ENCODE assay signal across 17 mouse cellular contexts in genomic region chr17:35843514-35843913, GRCm38 (mm10). TPM values are rescaled to one million over a fixed set of nuclear protein-coding genes. Genes with fewer than 3 reads are reported as not detected.
DNase-seq lines count a peak whose midpoint lies in the region; ATAC-seq and TF ChIP-seq lines count a peak whose summit lies in the region.
"Had no signal": no experiment of that assay in that cellular context is flagged by ENCODE, and none has a peak within 500 bp of the region (broad histone marks: within the 10 kb centered on the region; RNA-seq: fewer than 3 reads in every experiment).

No protein-coding gene starts in this region.

- WGBS in forebrain, embryonic 10.5 days, result 99% methylated on average over 3 of the region's 3 CpGs
- WGBS in forebrain, embryonic 12.5 days, result 96% methylated on average over 3 of the region's 3 CpGs
- 87% methylated on average over 3 of the region's 3 CpGs for WGBS in midbrain, embryonic 11.5 days
- 93% methylated on average over 3 of the region's 3 CpGs for WGBS in midbrain, embryonic 16.5 days

- DNase-seq in forebrain, embryonic 10.5 days (ENCODE audit: extremely low spot score, low spot score), result no peak
- DNase-seq in layer of hippocampus, adult 2 months (ENCODE audit: low spot score in 2 of 2), result no peak
- no peak for DNase-seq in layer of hippocampus, postnatal 14 days (ENCODE audit: low spot score in 2 of 2)
- DNase-seq in midbrain, embryonic 11.5 days (ENCODE audit: low spot score, missing footprints), result peak; percentile 73
- DNase-seq in splenic B cell, adult 2 months (ENCODE audit: low read depth, low spot score), result peak; percentile 29
- DNase-seq in urinary bladder, postnatal 36 days (ENCODE audit: low spot score in 2 of 2), result no peak
- DNase-seq: adrenal gland, postnatal 10 days; cerebellum, adult 9-11 months; heart, adult 11 months; heart, postnatal 36 days; kidney, postnatal 14 days; layer of hippocampus, postnatal 36 days; retina, postnatal 1 day had no signal

- peaks cover 46% of the 10 kb centered on the region for H3K36me3 ChIP-seq in forebrain, embryonic 10.5 days (replicated peaks)
- H3K36me3 ChIP-seq in forebrain, embryonic 12.5 days (replicated peaks), result peaks cover 43% of the 10 kb centered on the region
- H3K36me3 ChIP-seq in midbrain, embryonic 11.5 days (ENCODE audit: control insufficient read depth, insufficient read depth, low read length), result peaks cover 15% of the 10 kb centered on the region
- peaks cover 14% of the 10 kb centered on the region; the same call in 1 of the 2 replicates for H3K36me3 ChIP-seq in midbrain, embryonic 16.5 days (ENCODE audit: control insufficient read depth, insufficient read depth, low read length)
- H3K36me3 ChIP-seq in splenic B cell, adult 2 months (ENCODE audit: control insufficient read depth, insufficient read depth, low read length, poor library complexity, severe bottlenecking), result peaks cover 11% of the 10 kb centered on the region

- H3K4me3 ChIP-seq in forebrain, embryonic 10.5 days, result peak overlapping the region; percentile 72; the same call in 1 of the 2 replicates
- H3K4me3 ChIP-seq in forebrain, embryonic 12.5 days (replicated peaks), result no peak overlapping the region
- H3K4me3 ChIP-seq in layer of hippocampus, adult 2 months, result no peak overlapping the region
- H3K4me3 ChIP-seq in midbrain, embryonic 11.5 days (ENCODE audit: low read depth, low read length), result no peak overlapping the region
- no peak overlapping the region for H3K4me3 ChIP-seq in midbrain, embryonic 16.5 days (ENCODE audit: low read depth, low read length)

- no peak overlapping the region for H3K9ac ChIP-seq in forebrain, embryonic 12.5 days
- H3K9ac ChIP-seq in midbrain, embryonic 11.5 days (ENCODE audit: low read length), result no peak overlapping the region
- H3K9ac ChIP-seq in midbrain, embryonic 16.5 days (ENCODE audit: low read depth, low read length), result no peak overlapping the region

- peak; percentile 68 for TF ChIP-seq CTCF in layer of hippocampus, adult 2 months (conservative IDR thresholded peaks at IDR 0.05)

- no peak overlapping the region for H3K4me2 ChIP-seq in forebrain, embryonic 12.5 days
- H3K4me2 ChIP-seq in midbrain, embryonic 11.5 days, result no peak overlapping the region
- no peak overlapping the region for H3K4me2 ChIP-seq in midbrain, embryonic 16.5 days (ENCODE audit: low read length)

- H3K9me3 ChIP-seq in forebrain, embryonic 10.5 days, result no peaks in the 10 kb centered on the region
- H3K9me3 ChIP-seq in forebrain, embryonic 12.5 days, result no peaks in the 10 kb centered on the region
- H3K9me3 ChIP-seq in midbrain, embryonic 11.5 days (ENCODE audit: control insufficient read depth, low read length), result no peaks in the 10 kb centered on the region
- no peaks in the 10 kb centered on the region for H3K9me3 ChIP-seq in midbrain, embryonic 16.5 days (replicated peaks; ENCODE audit: control insufficient read depth, low read length, poor library complexity, severe bottlenecking)

- ATAC-seq in forebrain, embryonic 12.5 days (ENCODE audit: low FRiP score), result no peak
- no peak for ATAC-seq in midbrain, embryonic 11.5 days (ENCODE audit: low FRiP score)
- ATAC-seq in midbrain, embryonic 16.5 days, result no peak
- ATAC-seq: inflammation-experienced regulatory T-cells, adult 6 months had no signal

- H3K27ac ChIP-seq in forebrain, embryonic 10.5 days, result no peak overlapping the region
- no peak overlapping the region for H3K27ac ChIP-seq in forebrain, embryonic 12.5 days
- H3K27ac ChIP-seq in layer of hippocampus, adult 2 months, result no peak overlapping the region
- no peak overlapping the region for H3K27ac ChIP-seq in midbrain, embryonic 11.5 days (ENCODE audit: low read depth, low read length)
- no peak overlapping the region for H3K27ac ChIP-seq in midbrain, embryonic 16.5 days (ENCODE audit: low read length)
- H3K27ac ChIP-seq: macrophage had no signal

- H3K27me3 ChIP-seq in forebrain, embryonic 10.5 days (ENCODE audit: poor library complexity, severe bottlenecking), result no peaks in the 10 kb centered on the region
- H3K27me3 ChIP-seq in forebrain, embryonic 12.5 days, result no peaks in the 10 kb centered on the region
- H3K27me3 ChIP-seq in midbrain, embryonic 11.5 days (ENCODE audit: control insufficient read depth, insufficient read depth, low read length), result no peaks in the 10 kb centered on the region
- H3K27me3 ChIP-seq in midbrain, embryonic 16.5 days (ENCODE audit: control insufficient read depth, insufficient read depth, low read depth, low read length), result no peaks in the 10 kb centered on the region
- no peaks in the 10 kb centered on the region for H3K27me3 ChIP-seq in splenic B cell, adult 2 months (ENCODE audit: control insufficient read depth, insufficient read depth, low read length, poor library complexity, severe bottlenecking)

- H3K4me1 ChIP-seq in forebrain, embryonic 10.5 days, result peaks cover 34% of the 10 kb centered on the region
- peaks cover 23% of the 10 kb centered on the region for H3K4me1 ChIP-seq in forebrain, embryonic 12.5 days
- H3K4me1 ChIP-seq in midbrain, embryonic 11.5 days (ENCODE audit: control insufficient read depth, insufficient read depth, low read length), result peaks cover 7% of the 10 kb centered on the region
- peaks cover 12% of the 10 kb centered on the region for H3K4me1 ChIP-seq in midbrain, embryonic 16.5 days (ENCODE audit: control insufficient read depth, insufficient read depth, low read length)

RNA-seq across cellular contexts. Expression of gene Mdc1, which starts 2.2 kb away (rescaled TPM):
- 26.9 and 29.3 TPM in 2 replicates for polyA plus RNA-seq in forebrain, embryonic 10.5 days (2016; fragmentation: Nextera tagmentation; extraction: Ambion mirVana)
- 22.3 and 26.1 TPM in 2 replicates for polyA plus RNA-seq in forebrain, embryonic 12.5 days (2016; fragmentation: Nextera tagmentation; extraction: Ambion mirVana)
- total RNA-seq in layer of hippocampus, adult 2 months (2021), result 10 to 100 TPM; 16.9 to 18.4 TPM
- 10 to 100 TPM; 13.6 to 15.0 TPM for total RNA-seq in layer of hippocampus, postnatal 14 days (2021)
- 19.4 and 21.5 TPM in 2 replicates for polyA plus RNA-seq in midbrain, embryonic 11.5 days (2014; fragmentation: Nextera tagmentation; extraction: Ambion mirVana)
- 8.6 and 10.3 TPM in 2 replicates for polyA plus RNA-seq in midbrain, embryonic 16.5 days (2015; fragmentation: Nextera tagmentation; extraction: Ambion mirVana)

RNA-seq across cellular contexts. Expression of gene Tubb5, which starts 5.4 kb away (rescaled TPM):
- polyA plus RNA-seq in forebrain, embryonic 10.5 days (2016; fragmentation: Nextera tagmentation; extraction: Ambion mirVana), result 1,607 and 1,608 TPM in 2 replicates
- polyA plus RNA-seq in forebrain, embryonic 12.5 days (2016; fragmentation: Nextera tagmentation; extraction: Ambion mirVana), result 1,541 and 1,619 TPM in 2 replicates
- 100 to 1,000 TPM; 355 to 363 TPM for total RNA-seq in layer of hippocampus, adult 2 months (2021)
- total RNA-seq in layer of hippocampus, postnatal 14 days (2021), result 100 to 1,000 TPM; 615 to 684 TPM
- 1,522 and 1,543 TPM in 2 replicates for polyA plus RNA-seq in midbrain, embryonic 11.5 days (2014; fragmentation: Nextera tagmentation; extraction: Ambion mirVana)
- polyA plus RNA-seq in midbrain, embryonic 16.5 days (2015; fragmentation: Nextera tagmentation; extraction: Ambion mirVana), result 1,852 and 1,913 TPM in 2 replicates

RNA-seq across cellular contexts. Expression of gene Nrm, which starts 17.6 kb away (rescaled TPM):
- 81.9 and 84.0 TPM in 2 replicates for polyA plus RNA-seq in forebrain, embryonic 10.5 days (2016; fragmentation: Nextera tagmentation; extraction: Ambion mirVana)
- 56.2 and 60.5 TPM in 2 replicates for polyA plus RNA-seq in forebrain, embryonic 12.5 days (2016; fragmentation: Nextera tagmentation; extraction: Ambion mirVana)
- total RNA-seq in layer of hippocampus, adult 2 months (2021), result 1 to 10 TPM; 1.7 to 1.8 TPM
- 1 to 10 TPM; 3.9 to 4.7 TPM for total RNA-seq in layer of hippocampus, postnatal 14 days (2021)
- polyA plus RNA-seq in midbrain, embryonic 11.5 days (2014; fragmentation: Nextera tagmentation; extraction: Ambion mirVana), result 59.8 and 61.0 TPM in 2 replicates
- polyA plus RNA-seq in midbrain, embryonic 16.5 days (2015; fragmentation: Nextera tagmentation; extraction: Ambion mirVana), result 13.5 and 14.6 TPM in 2 replicates

RNA-seq across cellular contexts. Expression of gene Flot1, which starts 20.5 kb away (rescaled TPM):
- 49.7 and 51.6 TPM in 2 replicates for polyA plus RNA-seq in forebrain, embryonic 10.5 days (2016; fragmentation: Nextera tagmentation; extraction: Ambion mirVana)
- polyA plus RNA-seq in forebrain, embryonic 12.5 days (2016; fragmentation: Nextera tagmentation; extraction: Ambion mirVana), result 53.7 and 56.0 TPM in 2 replicates
- total RNA-seq in layer of hippocampus, adult 2 months (2021), result 100 to 1,000 TPM; 124 to 128 TPM
- 100 to 1,000 TPM; 139 to 147 TPM for total RNA-seq in layer of hippocampus, postnatal 14 days (2021)
- polyA plus RNA-seq in midbrain, embryonic 11.5 days (2014; fragmentation: Nextera tagmentation; extraction: Ambion mirVana), result 46.9 and 47.4 TPM in 2 replicates
- 102 and 104 TPM in 2 replicates for polyA plus RNA-seq in midbrain, embryonic 16.5 days (2015; fragmentation: Nextera tagmentation; extraction: Ambion mirVana)

RNA-seq across cellular contexts. Expression of gene Ppp1r18, which starts 21.9 kb away (rescaled TPM):
- 21.3 and 21.6 TPM in 2 replicates for polyA plus RNA-seq in forebrain, embryonic 10.5 days (2016; fragmentation: Nextera tagmentation; extraction: Ambion mirVana)
- 23.7 and 24.3 TPM in 2 replicates for polyA plus RNA-seq in forebrain, embryonic 12.5 days (2016; fragmentation: Nextera tagmentation; extraction: Ambion mirVana)
- 1 to 10 TPM; 8.7 to 9.8 TPM for total RNA-seq in layer of hippocampus, adult 2 months (2021)
- total RNA-seq in layer of hippocampus, postnatal 14 days (2021), result 10 to 100 TPM; 13.4 to 14.0 TPM
- polyA plus RNA-seq in midbrain, embryonic 11.5 days (2014; fragmentation: Nextera tagmentation; extraction: Ambion mirVana), result 24.1 and 25.2 TPM in 2 replicates
- polyA plus RNA-seq in midbrain, embryonic 16.5 days (2015; fragmentation: Nextera tagmentation; extraction: Ambion mirVana), result 18.4 and 18.8 TPM in 2 replicates

Comparison
In these comparisons a context has a peak if more than half of its experiments do, and no peak if none do; other contexts are left out.
1. DNase-seq: peak in midbrain, embryonic 11.5 days (single experiment) and splenic B cell, adult 2 months (single experiment); none in forebrain, embryonic 10.5 days (single experiment), layer of hippocampus, adult 2 months (0 of 2), layer of hippocampus, postnatal 14 days (0 of 2) and urinary bladder, postnatal 36 days (0 of 2).